Mouse (Mus musculus) stomach, embryonic 14.5 days (tissue): ENCODE results near the gene Fcrl6. TPM values are rescaled to one million over a fixed set of nuclear protein-coding genes. Genes with fewer than 3 reads are reported as not detected.
A peak's percentile ranks its signal among the peaks of the same experiment; 100 is the strongest.

Experiments used
- ATAC-seq: fragments of 200-750 bp; cut with Nextera tagmentation; 2 replicates; pipeline ENCODE4 v1.8.0; 2017; ENCODE audit warnings: low read depth, moderate TSS enrichment; ENCODE audit not compliant: insufficient number of reproducible peaks, insufficient read depth, low FRiP score
- H3K27ac ChIP-seq: fragments of 300-500 bp; sonication (generic); 2 replicates; pipeline ENCODE4 v1.5.1; 2014; ENCODE audit warnings: mild to moderate bottlenecking, low read length, moderate library complexity, mixed read lengths
- H3K27me3 ChIP-seq: fragments of 300-500 bp; sonication (generic); 2 replicates; pipeline ENCODE4 v1.6.1; 2014; ENCODE audit warnings: low read length, control low read depth, mixed read lengths; ENCODE audit not compliant: control insufficient read depth, insufficient read depth
- H3K36me3 ChIP-seq: fragments of 300-500 bp; sonication (generic); 2 replicates; pipeline ENCODE4 v1.6.1; 2014; ENCODE audit warnings: mild to moderate bottlenecking, control low read depth, low read length, moderate library complexity, mixed read lengths; ENCODE audit not compliant: control insufficient read depth, insufficient read depth
- H3K4me1 ChIP-seq: fragments of 300-500 bp; sonication (generic); 2 replicates; pipeline ENCODE4 v1.6.1; 2014; ENCODE audit warnings: low read length, control low read depth, mixed read lengths; ENCODE audit not compliant: control insufficient read depth, insufficient read depth
- H3K4me2 ChIP-seq: fragments of 300-500 bp; sonication (generic); replicated peaks from 2 replicates; pipeline ENCODE4 v1.6.1; 2014; ENCODE audit warnings: low read depth, low read length, control low read depth
- H3K4me3 ChIP-seq: fragments of 300-500 bp; sonication (generic); 2 replicates; pipeline ENCODE4 v1.5.1; 2014; ENCODE audit warnings: low read depth, low read length, control low read depth
- H3K9ac ChIP-seq: fragments of 300-500 bp; sonication (generic); replicated peaks from 2 replicates; pipeline ENCODE4 v1.6.1; 2014; ENCODE audit warnings: low read depth, mild to moderate bottlenecking, control low read depth, low read length, moderate library complexity, mixed read lengths
- H3K9me3 ChIP-seq: fragments of 300-500 bp; sonication (generic); 2 replicates; pipeline ENCODE4 v1.6.1; 2016; ENCODE audit warnings: low read depth, low read length, control low read depth; ENCODE audit not compliant: control insufficient read depth
- WGBS: fragments of 180-500 bp; shearing (Covaris S2); extraction: QIAGEN DNeasy Blood & Tissue Kit; methylation state at CpG from one replicate; pipeline ENCODE4 v1.1.7; 2014; 5-methylcytosine and 5-hydroxymethylcytosine counted together
- polyA plus RNA-seq: library from polyadenylated mRNA; unstranded; fragments of >200 nt; fragmentation: Nextera tagmentation; extraction: Ambion mirVana; gene quantifications from 2 replicates; pipeline ENCODE4 v1.2.1, GENCODE M21; 2014

Gene Fcrl6
- polyA plus RNA-seq, 1 experiment from 2014 or later = not detected

- 57% methylated on average over 6 of the region's 6 CpGs for WGBS
- Histone ChIP-seq H3K36me3 (no peaks in the 10 kb centered on the region), H3K4me3 (no peak overlapping the region), H3K27me3 (no peaks in the 10 kb centered on the region), H3K4me2 (no peak overlapping the region), H3K9ac (no peak overlapping the region), H3K27ac (no peak overlapping the region), H3K9me3 (no peaks in the 10 kb centered on the region), H3K4me1 (no peaks in the 10 kb centered on the region)
- no peak for ATAC-seq
These were observed 22.2 kb downstream of the Fcrl6 start for GRCm38 (mm10) chr1:172580116-172580515.

- no peak overlapping the region for H3K4me2 ChIP-seq
- H3K4me3 ChIP-seq = no peak overlapping the region
- no peaks in the 10 kb centered on the region for H3K27me3 ChIP-seq
- 30% methylated on average over 4 of the region's 4 CpGs for WGBS
- no peak for ATAC-seq
- no peaks in the 10 kb centered on the region for H3K4me1 ChIP-seq
- no peaks in the 10 kb centered on the region for H3K36me3 ChIP-seq
- no peak overlapping the region for H3K9ac ChIP-seq
- no peak overlapping the region for H3K27ac ChIP-seq
- H3K9me3 ChIP-seq = no peaks in the 10 kb centered on the region
These were observed 34.6 kb downstream of the Fcrl6 start for GRCm38 (mm10) chr1:172567758-172568157.

GRCm38 (mm10) chr1:172566131-172566530 is 36.2 kb downstream of the Fcrl6 start:
- WGBS = 69% methylated on average over 3 of the region's 3 CpGs
- H3K4me1 ChIP-seq = peaks cover 5% of the 10 kb centered on the region; the same call in 1 of the 2 replicates

GRCm38 (mm10) chr1:172563465-172563828 is 38.9 kb downstream of the Fcrl6 start:
- Histone ChIP-seq H3K36me3 (no peaks in the 10 kb centered on the region), H3K27ac (no peak overlapping the region), H3K9ac (no peak overlapping the region), H3K27me3 (0 out of 2 replicates have a peak, but pooled peaks cover 3% of the 10 kb centered on the region), H3K4me3 (peak overlapping the region; percentile 62), H3K4me1 (peaks cover 5% of the 10 kb centered on the region; the same call in 1 of the 2 replicates), H3K9me3 (no peaks in the 10 kb centered on the region), H3K4me2 (peak overlapping the region; percentile 95)
- WGBS = 3% methylated on average over 9 of the region's 10 CpGs
- ATAC-seq = no peak

More at GRCm38 (mm10) chr1:172566131-172566530, 36.2 kb downstream of the Fcrl6 start:
- ATAC-seq = no peak
- Histone ChIP-seq H3K9ac (no peak overlapping the region), H3K9me3 (no peaks in the 10 kb centered on the region), H3K27ac (no peak overlapping the region), H3K4me2 (no peak overlapping the region), H3K27me3 (no peaks in the 10 kb centered on the region), H3K4me3 (no peak overlapping the region), H3K36me3 (no peaks in the 10 kb centered on the region)

- Histone ChIP-seq H3K4me1 (peaks cover 5% of the 10 kb centered on the region; the same call in 1 of the 2 replicates), H3K27me3 (0 out of 2 replicates have a peak, but pooled peaks cover 3% of the 10 kb centered on the region), H3K9ac (peak overlapping the region; percentile 40; the same call in 1 of the 2 replicates), H3K9me3 (no peaks in the 10 kb centered on the region), H3K4me3 (peak overlapping the region; percentile 62), H3K4me2 (peak overlapping the region; percentile 95), H3K27ac (peak overlapping the region; percentile 21; the same call in 1 of the 2 replicates), H3K36me3 (no peaks in the 10 kb centered on the region)
- WGBS = under 1% methylated on average over 61 of the region's 66 CpGs
- ATAC-seq = peak; percentile 81
These were observed 39.5 kb downstream of the Fcrl6 start for GRCm38 (mm10) chr1:172562641-172563464.

- no peak within 1 kb of the TSS for H3K9ac ChIP-seq
- H3K9me3 ChIP-seq = no peaks in the 10 kb centered on the region
- 0 out of 2 replicates have a peak, but pooled peaks cover 1% of the 10 kb centered on the region for H3K27me3 ChIP-seq
- ATAC-seq = no peak
- H3K27ac ChIP-seq = no peak within 1 kb of the TSS
- peaks cover 3% of the 10 kb centered on the region; the same call in 1 of the 2 replicates for H3K4me1 ChIP-seq
- WGBS = 70% methylated on average over 11 of the region's 11 CpGs
- H3K4me3 ChIP-seq = no peak within 1 kb of the TSS
- H3K4me2 ChIP-seq = no peak within 1 kb of the TSS
- H3K36me3 ChIP-seq = no peaks in the 10 kb centered on the region
These were observed 46.7 kb downstream of the Fcrl6 start, which contains the start of gene Vsig8 for GRCm38 (mm10) chr1:172555638-172556037. Gene Vsig8, plus strand, starts transcription at chr1:172555938.

- H3K27me3 ChIP-seq = no peaks in the 10 kb centered on the region
- no peak overlapping the region for H3K4me2 ChIP-seq
- no peaks in the 10 kb centered on the region for H3K36me3 ChIP-seq
- 46% methylated on average over 1 of the region's 1 CpGs for WGBS
- no peak overlapping the region for H3K4me3 ChIP-seq
- peak overlapping the region; percentile 48; the same call in 1 of the 2 replicates for H3K27ac ChIP-seq
- no peak overlapping the region for H3K9ac ChIP-seq
- ATAC-seq = no peak
- no peaks in the 10 kb centered on the region for H3K9me3 ChIP-seq
- peaks cover 5% of the 10 kb centered on the region; the same call in 1 of the 2 replicates for H3K4me1 ChIP-seq
These were observed 49.7 kb downstream of the Fcrl6 start for GRCm38 (mm10) chr1:172552623-172553022.

- H3K4me1 ChIP-seq = peaks cover 5% of the 10 kb centered on the region; the same call in 1 of the 2 replicates
- H3K4me2 ChIP-seq = peak overlapping the region; percentile 66
- no peak overlapping the region for H3K9ac ChIP-seq
- no peak overlapping the region for H3K27ac ChIP-seq
- peak overlapping the region; percentile 43 for H3K4me3 ChIP-seq
- ATAC-seq = no peak
- no peaks in the 10 kb centered on the region for H3K27me3 ChIP-seq
- WGBS = 27% methylated on average over 7 of the region's 7 CpGs
- H3K9me3 ChIP-seq = no peaks in the 10 kb centered on the region
- no peaks in the 10 kb centered on the region for H3K36me3 ChIP-seq
These were observed 51.3 kb downstream of the Fcrl6 start for GRCm38 (mm10) chr1:172551009-172551408.
